Mouse (Mus musculus): ENCODE results near the gene Acsl1. TPM values are rescaled to one million over a fixed set of nuclear protein-coding genes. Genes with fewer than 3 reads are reported as not detected.

Gene Acsl1
- polyA plus RNA-seq, 1 experiment, result 23.0 TPM

- Histone ChIP-seq H3K4me1 (ENCODE audit: control insufficient read depth, insufficient read depth, insufficient read length, low read length) (peaks cover 5% of the 10 kb centered on the region; the same call in 1 of the 2 replicates), H3K36me3 (ENCODE audit: control insufficient read depth, insufficient read depth, low read length) (peaks cover 40% of the 10 kb centered on the region), H3K27ac (ENCODE audit: insufficient read depth, low read depth, low read length) (no peak overlapping the region), H3K4me3 (ENCODE audit: low read depth, low read length) (no peak overlapping the region), H3K27me3 (ENCODE audit: control insufficient read depth, insufficient read depth, low read length) (no peaks in the 10 kb centered on the region)
- no peak for TF ChIP-seq POLR2A (IDR thresholded peaks at IDR 0.05; ENCODE audit: low read depth, low read length)
- no peak for TF ChIP-seq CTCF (IDR thresholded peaks at IDR 0.05; ENCODE audit: extremely low read depth, insufficient read length, insufficient replicate concordance, low read depth, low read length)
- 52% methylated on average over 10 of the region's 10 CpGs for WGBS
Observed at GRCm38 (mm10) chr8:46526821-46527220, 56.0 kb downstream of the Acsl1 start.

DNA sequence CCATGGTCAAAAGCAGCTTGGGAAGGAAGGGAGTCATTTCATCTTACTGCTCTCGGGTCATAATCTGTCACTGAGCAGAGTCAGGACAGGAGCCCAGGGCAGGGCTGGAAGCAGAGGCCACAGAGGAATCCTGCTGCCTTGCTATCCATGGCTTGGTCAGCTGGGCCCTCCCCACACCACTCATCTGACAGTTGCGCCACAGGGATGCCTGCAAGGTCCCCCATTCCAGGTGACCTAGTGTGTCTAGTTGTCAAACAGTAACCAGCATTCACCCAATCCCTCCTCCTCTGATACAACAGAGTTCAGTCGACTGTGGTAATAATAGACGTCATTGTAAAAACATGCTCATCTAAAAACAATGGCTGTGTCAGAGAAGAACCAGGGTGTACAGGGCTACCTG lies 58.7 kb downstream of the Acsl1 start:
- Histone ChIP-seq H3K27ac (ENCODE audit: insufficient read depth, low read depth, low read length) (no peak overlapping the region), H3K27me3 (ENCODE audit: control insufficient read depth, insufficient read depth, low read length) (no peaks in the 10 kb centered on the region), H3K36me3 (ENCODE audit: control insufficient read depth, insufficient read depth, low read length) (peaks cover 46% of the 10 kb centered on the region), H3K4me1 (ENCODE audit: control insufficient read depth, insufficient read depth, insufficient read length, low read length) (peaks cover 5% of the 10 kb centered on the region; the same call in 1 of the 2 replicates), H3K4me3 (ENCODE audit: low read depth, low read length) (no peak overlapping the region)
- TF ChIP-seq CTCF (IDR thresholded peaks at IDR 0.05; ENCODE audit: extremely low read depth, insufficient read length, insufficient replicate concordance, low read depth, low read length) (no peak), POLR2A (IDR thresholded peaks at IDR 0.05; ENCODE audit: low read depth, low read length) (no peak)
- WGBS, result 80% methylated on average over 4 of the region's 4 CpGs

DNA sequence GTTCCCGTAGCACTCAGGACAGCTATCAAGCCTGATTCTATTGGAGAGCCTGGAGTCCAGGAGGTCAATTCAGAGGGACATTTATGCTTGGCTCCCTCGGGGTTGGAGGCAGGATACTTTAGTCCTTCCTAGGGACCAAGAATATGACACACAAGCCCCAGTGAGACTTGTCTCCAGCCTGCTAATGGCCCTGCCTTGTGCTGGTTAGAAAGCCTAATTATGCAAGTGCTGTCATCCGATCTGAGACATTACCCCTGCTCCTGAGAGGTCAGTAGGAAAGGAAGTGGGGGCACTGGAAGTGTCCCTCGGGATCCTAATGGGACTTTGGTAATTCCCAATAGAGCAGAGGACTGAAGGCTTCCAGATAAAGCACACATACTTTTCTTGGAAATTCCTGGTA lies 59.7 kb downstream of the Acsl1 start:
- no peak for TF ChIP-seq POLR2A (IDR thresholded peaks at IDR 0.05; ENCODE audit: low read depth, low read length)
- TF ChIP-seq CTCF (IDR thresholded peaks at IDR 0.05; ENCODE audit: extremely low read depth, insufficient read length, insufficient replicate concordance, low read depth, low read length), result no peak
- 68% methylated on average over 4 of the region's 4 CpGs for WGBS

DNA sequence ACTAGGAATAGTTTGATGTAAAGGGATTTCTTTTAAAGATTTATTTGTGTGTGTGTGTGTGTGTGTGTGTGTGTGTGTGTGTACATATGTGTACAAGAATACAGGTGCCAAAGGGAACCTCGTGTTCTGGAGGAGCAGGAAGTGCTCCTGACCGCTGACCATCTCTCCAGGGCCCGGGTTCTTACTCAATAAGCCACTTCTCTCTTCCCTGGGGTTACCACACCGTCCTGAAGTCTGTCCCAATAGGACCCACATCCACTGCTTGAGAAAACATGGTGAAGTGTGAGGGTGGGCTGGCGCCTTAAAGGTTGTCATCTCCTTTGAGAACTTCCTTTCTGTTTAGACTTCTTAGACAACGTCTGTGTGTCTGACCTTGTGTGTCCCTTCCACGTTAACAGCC lies 63.1 kb downstream of the Acsl1 start:
- TF ChIP-seq POLR2A (IDR thresholded peaks at IDR 0.05; ENCODE audit: low read depth, low read length) (no peak), CTCF (IDR thresholded peaks at IDR 0.05; ENCODE audit: extremely low read depth, insufficient read length, insufficient replicate concordance, low read depth, low read length) (no peak)

More for the DNA sequence above, 59.7 kb downstream of the Acsl1 start:
- Histone ChIP-seq H3K4me1 (ENCODE audit: control insufficient read depth, insufficient read depth, insufficient read length, low read length) (peaks cover 5% of the 10 kb centered on the region; the same call in 1 of the 2 replicates), H3K36me3 (ENCODE audit: control insufficient read depth, insufficient read depth, low read length) (peaks cover 48% of the 10 kb centered on the region), H3K27ac (ENCODE audit: insufficient read depth, low read depth, low read length) (no peak overlapping the region), H3K27me3 (ENCODE audit: control insufficient read depth, insufficient read depth, low read length) (no peaks in the 10 kb centered on the region), H3K4me3 (ENCODE audit: low read depth, low read length) (no peak overlapping the region)

GRCm38 (mm10) chr8:46539701-46540100 lies 68.9 kb downstream of the Acsl1 start:
- Histone ChIP-seq H3K4me3 (ENCODE audit: low read depth, low read length) (no peak overlapping the region), H3K4me1 (ENCODE audit: control insufficient read depth, insufficient read depth, insufficient read length, low read length) (no peaks in the 10 kb centered on the region; the same call in none of the 2 replicates), H3K27ac (ENCODE audit: insufficient read depth, low read depth, low read length) (no peak overlapping the region), H3K27me3 (ENCODE audit: control insufficient read depth, insufficient read depth, low read length) (no peaks in the 10 kb centered on the region), H3K36me3 (ENCODE audit: control insufficient read depth, insufficient read depth, low read length) (peaks cover 10% of the 10 kb centered on the region)
- 17% methylated on average over 5 of the region's 5 CpGs for WGBS
- no peak for TF ChIP-seq CTCF (IDR thresholded peaks at IDR 0.05; ENCODE audit: extremely low read depth, insufficient read length, insufficient replicate concordance, low read depth, low read length)
- TF ChIP-seq POLR2A (IDR thresholded peaks at IDR 0.05; ENCODE audit: low read depth, low read length), result no peak

More for the DNA sequence above, 63.1 kb downstream of the Acsl1 start:
- H3K4me1 ChIP-seq (ENCODE audit: control insufficient read depth, insufficient read depth, insufficient read length, low read length), result no peaks in the 10 kb centered on the region
- H3K27me3 ChIP-seq (ENCODE audit: control insufficient read depth, insufficient read depth, low read length), result no peaks in the 10 kb centered on the region
- H3K27ac ChIP-seq (ENCODE audit: insufficient read depth, low read depth, low read length), result no peak overlapping the region
- peaks cover 41% of the 10 kb centered on the region for H3K36me3 ChIP-seq (ENCODE audit: control insufficient read depth, insufficient read depth, low read length)
- no peak overlapping the region for H3K4me3 ChIP-seq (ENCODE audit: low read depth, low read length)
- 80% methylated on average over 7 of the region's 7 CpGs for WGBS

GRCm38 (mm10) chr8:46543191-46543590 lies 72.4 kb downstream of the Acsl1 start:
- no peaks in the 10 kb centered on the region for H3K36me3 ChIP-seq (ENCODE audit: control insufficient read depth, insufficient read depth, low read length)
- 31% methylated on average over 7 of the region's 7 CpGs for WGBS
- H3K4me1 ChIP-seq (ENCODE audit: control insufficient read depth, insufficient read depth, insufficient read length, low read length), result no peaks in the 10 kb centered on the region; the same call in none of the 2 replicates
- no peak overlapping the region for H3K27ac ChIP-seq (ENCODE audit: insufficient read depth, low read depth, low read length)
- H3K4me3 ChIP-seq (ENCODE audit: low read depth, low read length), result no peak overlapping the region
- TF ChIP-seq POLR2A (IDR thresholded peaks at IDR 0.05; ENCODE audit: low read depth, low read length), result no peak
- no peak for TF ChIP-seq CTCF (IDR thresholded peaks at IDR 0.05; ENCODE audit: extremely low read depth, insufficient read length, insufficient replicate concordance, low read depth, low read length)
- H3K27me3 ChIP-seq (ENCODE audit: control insufficient read depth, insufficient read depth, low read length), result no peaks in the 10 kb centered on the region

GRCm38 (mm10) chr8:46543662-46544061 lies 72.8 kb downstream of the Acsl1 start:
- H3K4me3 ChIP-seq (ENCODE audit: low read depth, low read length), result no peak overlapping the region
- WGBS, result 24% methylated on average over 6 of the region's 6 CpGs
- H3K36me3 ChIP-seq (ENCODE audit: control insufficient read depth, insufficient read depth, low read length), result no peaks in the 10 kb centered on the region
- H3K27ac ChIP-seq (ENCODE audit: insufficient read depth, low read depth, low read length), result no peak overlapping the region
- TF ChIP-seq POLR2A (IDR thresholded peaks at IDR 0.05; ENCODE audit: low read depth, low read length) (no peak), CTCF (IDR thresholded peaks at IDR 0.05; ENCODE audit: extremely low read depth, insufficient read length, insufficient replicate concordance, low read depth, low read length) (no peak)
- H3K4me1 ChIP-seq (ENCODE audit: control insufficient read depth, insufficient read depth, insufficient read length, low read length), result no peaks in the 10 kb centered on the region; the same call in none of the 2 replicates
- no peaks in the 10 kb centered on the region for H3K27me3 ChIP-seq (ENCODE audit: control insufficient read depth, insufficient read depth, low read length)
